Mouse (Mus musculus): ENCODE measurements around the gene Kcnj9. TPM values are rescaled to one million over a fixed set of nuclear protein-coding genes. Genes with fewer than 3 reads are reported as not detected.
A peak's percentile ranks its signal among the peaks of the same experiment; 100 is the strongest.

Gene Kcnj9
- total RNA-seq, 2 experiments from 2014 or later: not detected

- no peak for DNase-seq (ENCODE audit: low spot score in 2 of 2)
Observed at GRCm38 (mm10) chr1:172335804-172336203, 6.7 kb upstream of the Kcnj9 start.

DNA sequence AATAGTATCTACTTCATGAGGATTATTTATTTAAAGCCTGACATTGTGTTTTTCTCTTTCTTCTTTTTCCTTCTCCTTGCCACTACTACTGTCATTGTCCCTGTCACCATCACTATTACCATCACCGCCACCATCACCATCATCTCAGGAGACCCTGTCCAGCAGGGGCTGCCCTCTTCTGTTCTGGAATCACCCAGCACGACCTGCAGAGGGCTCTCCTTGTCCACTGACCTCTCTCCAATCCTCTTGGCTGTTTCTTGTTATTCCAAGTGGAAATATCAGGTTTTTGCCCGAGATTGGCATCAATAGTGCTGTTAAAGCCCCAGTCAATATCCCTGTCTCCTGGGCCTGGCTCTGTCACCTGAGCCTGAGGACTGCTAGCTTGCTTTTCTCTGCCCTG is 4.4 kb upstream of the Kcnj9 start:
- DNase-seq (ENCODE audit: low spot score in 2 of 2): no peak

DNA sequence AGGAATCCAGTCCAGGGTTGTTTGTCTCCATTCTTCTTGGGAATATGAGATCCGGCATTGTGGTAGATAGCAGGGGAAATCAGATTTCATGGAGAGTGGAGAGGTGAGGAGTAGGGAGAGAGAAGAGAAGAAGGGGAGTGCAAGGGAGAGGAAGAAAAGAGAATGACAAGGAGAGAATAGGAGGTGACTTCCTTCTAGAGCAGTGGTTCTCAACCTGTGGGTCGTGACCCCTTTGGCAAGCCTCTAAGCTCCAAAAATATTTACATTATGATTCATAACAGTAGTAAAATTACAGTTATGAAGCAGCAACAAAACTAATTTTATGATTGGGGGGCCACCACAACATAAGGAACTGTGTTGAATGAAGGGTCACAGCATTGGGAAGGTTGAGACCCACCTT is 3.8 kb upstream of the Kcnj9 start:
- no peak for DNase-seq (ENCODE audit: low spot score in 2 of 2)

DNA sequence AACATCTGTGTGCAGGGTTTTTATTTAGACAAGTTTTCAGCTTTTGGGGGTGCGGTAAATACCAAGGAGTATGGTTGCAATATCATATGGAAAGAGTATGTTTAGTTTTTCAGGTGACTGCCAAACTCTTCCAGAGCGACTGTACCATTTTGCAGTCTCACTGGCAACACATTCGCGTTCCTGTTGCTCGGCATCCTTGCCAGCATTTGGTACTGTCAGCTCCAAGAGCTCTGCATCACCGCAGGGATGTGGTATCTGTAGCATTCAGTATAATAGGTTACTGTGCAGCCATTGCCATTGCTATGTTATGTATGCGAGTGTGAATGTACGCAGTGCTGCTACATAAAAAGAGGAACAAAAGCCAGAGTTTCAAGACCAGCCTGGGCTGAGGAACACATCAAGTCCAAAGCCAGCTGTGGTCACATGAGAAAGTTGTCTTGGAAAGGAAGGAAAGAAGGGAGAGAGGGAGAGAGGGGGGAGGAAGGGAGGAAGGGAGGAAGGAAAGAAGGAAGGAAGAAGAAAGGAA is 2.4 kb upstream of the Kcnj9 start:
- DNase-seq (ENCODE audit: low spot score in 2 of 2): no peak

GRCm38 (mm10) chr1:172329616-172330015 is 498 bp upstream of the Kcnj9 start:
- no peak for DNase-seq (ENCODE audit: low spot score in 2 of 2)

DNA sequence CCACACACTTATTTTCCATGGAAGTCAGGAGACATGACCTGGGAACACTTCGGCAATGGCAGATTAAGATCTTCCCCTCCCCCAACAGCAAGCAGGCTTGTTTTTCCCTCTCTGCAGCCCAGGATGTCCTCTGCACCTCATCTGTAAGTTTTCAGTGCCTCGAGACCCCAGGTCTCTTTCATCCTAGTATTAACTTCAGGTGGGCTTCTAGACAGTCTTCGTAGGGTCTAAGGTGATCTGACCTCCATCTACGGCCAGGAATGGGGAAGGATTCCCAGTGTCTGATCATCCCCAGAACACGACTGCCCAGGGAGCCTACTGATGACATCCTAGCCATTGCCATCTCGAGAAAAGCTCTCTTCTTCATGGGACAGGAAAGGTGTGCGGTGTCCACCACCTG is 657 bp downstream of the Kcnj9 start:
- no peak for DNase-seq (ENCODE audit: low spot score in 2 of 2)

DNA sequence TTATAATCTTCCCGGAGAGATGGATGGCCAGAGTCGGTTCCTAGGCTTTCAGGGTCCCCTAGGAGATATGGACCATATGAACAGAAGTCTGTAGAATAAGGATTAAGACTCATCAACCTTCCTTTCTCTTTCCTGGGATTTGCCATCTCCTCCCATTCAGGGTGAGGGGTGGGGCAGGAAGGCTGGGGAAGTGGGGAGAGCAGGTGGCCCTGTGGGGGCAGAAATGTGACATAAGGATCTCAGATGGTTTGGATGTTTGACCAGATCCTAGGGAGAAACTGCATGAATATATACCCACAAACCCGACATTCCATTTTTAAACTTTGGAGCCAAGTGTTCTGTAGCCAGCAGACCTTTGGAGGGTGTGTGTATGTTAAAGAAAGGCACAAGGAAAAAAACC is 1.1 kb downstream of the Kcnj9 start:
- no peak for DNase-seq (ENCODE audit: low spot score in 2 of 2)

DNA sequence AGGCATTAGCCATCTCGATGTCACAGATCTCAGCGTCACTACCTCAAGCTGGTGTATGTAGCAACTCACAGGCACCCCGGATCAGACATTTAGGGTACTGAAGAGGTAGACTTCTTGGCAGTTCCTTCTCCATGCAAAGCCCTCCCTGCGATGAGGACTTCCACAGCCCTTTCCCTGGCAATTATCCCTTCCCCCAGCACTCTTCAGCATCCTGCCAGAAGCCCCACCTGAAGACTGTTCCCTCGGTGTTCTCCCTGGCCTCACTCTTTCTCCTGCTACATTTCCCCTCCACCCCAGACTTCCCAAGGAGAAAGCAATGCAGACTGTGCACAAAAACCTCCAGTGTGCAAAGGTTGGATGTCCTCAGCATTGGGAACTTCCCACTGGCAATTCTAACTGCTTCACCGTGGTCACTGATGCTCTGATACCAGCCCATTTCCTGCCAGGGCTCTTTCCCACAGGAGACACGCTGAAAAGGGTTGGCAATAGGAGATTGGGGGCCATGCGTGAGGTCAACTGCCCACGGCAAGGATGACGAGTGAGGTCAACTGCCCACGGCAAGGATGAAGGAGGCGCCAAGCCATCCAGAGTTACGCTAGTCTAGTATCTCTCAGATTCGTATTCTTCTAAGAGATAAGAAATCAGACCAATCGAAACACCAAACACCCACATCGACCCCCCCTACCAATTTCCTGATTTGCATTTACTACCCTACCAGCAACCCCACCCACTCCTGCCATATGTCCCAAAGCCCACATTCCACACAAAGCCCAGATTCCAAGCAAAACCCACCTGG is 1.7 kb downstream of the Kcnj9 start:
- no peak for DNase-seq (ENCODE audit: low spot score in 2 of 2)

GRCm38 (mm10) chr1:172326684-172327083 is 2.4 kb downstream of the Kcnj9 start:
- DNase-seq (ENCODE audit: low spot score in 2 of 2): no peak

- DNase-seq (ENCODE audit: low spot score in 2 of 2): no peak
Observed at GRCm38 (mm10) chr1:172325680-172326535, 3.2 kb downstream of the Kcnj9 start.

- DNase-seq (ENCODE audit: low spot score in 2 of 2): peak in 1 of 2 experiments; percentile 75
Observed at GRCm38 (mm10) chr1:172324725-172325124, 4.4 kb downstream of the Kcnj9 start.

DNA sequence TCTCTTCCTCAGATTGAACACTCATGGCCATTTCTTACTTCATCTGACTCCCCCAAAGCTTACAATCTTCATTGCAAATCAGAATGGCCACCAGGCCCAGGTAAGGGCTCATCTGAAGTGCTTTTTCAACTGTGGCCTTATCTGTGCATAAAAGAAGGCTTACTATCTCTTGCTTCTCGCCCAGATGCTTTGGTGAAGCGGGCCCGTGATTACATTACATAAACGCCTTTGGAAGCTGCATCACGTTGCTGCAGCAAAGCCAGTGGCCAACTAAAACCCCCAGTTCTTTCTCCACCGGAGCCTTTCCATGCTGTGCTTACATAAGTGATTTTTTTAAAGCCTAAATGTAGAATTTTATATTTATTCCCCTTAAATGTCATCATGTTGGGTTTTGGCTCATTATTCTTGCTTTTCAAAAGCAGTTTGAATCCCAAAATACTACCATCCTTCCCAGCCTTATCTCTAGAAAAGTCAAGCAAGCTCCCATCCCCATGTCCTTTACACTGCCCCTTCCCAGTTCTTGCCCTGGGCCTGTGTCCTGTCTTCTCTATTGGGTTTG is 5.2 kb downstream of the Kcnj9 start:
- DNase-seq (ENCODE audit: low spot score in 2 of 2): no peak

- DNase-seq (ENCODE audit: low spot score in 2 of 2): no peak
Observed at GRCm38 (mm10) chr1:172323298-172323697, 5.8 kb downstream of the Kcnj9 start.

DNA sequence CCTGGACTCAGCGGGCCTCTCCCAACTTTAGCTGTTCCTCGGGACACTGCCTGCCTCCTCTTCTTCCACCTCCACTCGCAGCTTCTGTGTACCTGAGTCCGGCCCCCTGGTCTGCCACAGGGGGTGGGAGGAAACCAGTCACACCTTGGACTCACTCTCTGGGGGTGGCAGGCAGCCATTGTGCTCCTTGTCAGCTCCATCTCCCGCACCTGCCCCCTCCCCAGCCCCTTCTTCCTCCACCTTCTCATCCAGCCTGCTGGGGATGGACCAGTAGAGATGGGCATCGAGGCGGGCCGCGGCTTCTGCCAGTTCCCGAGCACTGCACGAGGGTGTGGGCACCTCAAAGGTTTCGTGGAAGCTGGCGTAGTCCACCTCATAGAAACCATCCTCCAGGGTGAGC is 6.4 kb downstream of the Kcnj9 start:
- DNase-seq (ENCODE audit: low spot score in 2 of 2): no peak

DNA sequence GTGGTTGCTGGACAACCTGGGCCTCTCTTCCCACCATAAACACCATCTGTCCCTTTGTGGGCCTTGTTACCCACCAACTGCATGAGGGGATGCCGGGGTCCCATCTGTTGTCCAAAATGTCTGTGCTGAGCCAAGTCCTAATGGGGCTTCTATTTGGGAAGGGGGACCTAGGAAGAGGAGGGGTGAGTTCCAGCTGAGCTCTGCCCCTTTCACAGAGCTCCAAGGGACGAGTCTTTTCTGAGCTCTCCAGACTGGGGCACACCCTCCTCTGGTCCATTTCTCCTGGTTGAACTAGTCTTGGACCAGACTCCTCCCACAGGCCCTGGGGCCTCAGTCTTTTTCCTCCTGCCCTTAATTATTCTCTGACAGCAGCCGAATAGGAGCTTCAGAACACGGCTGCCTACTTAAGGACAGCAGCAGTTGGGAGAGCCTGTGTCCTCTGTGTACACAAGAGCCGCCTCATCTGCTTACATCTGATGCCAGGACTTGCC is 9.2 kb downstream of the Kcnj9 start:
- DNase-seq (ENCODE audit: low spot score in 2 of 2): no peak

- DNase-seq (ENCODE audit: low spot score in 2 of 2): no peak
Observed at GRCm38 (mm10) chr1:172319346-172319745, 9.8 kb downstream of the Kcnj9 start.

- DNase-seq (ENCODE audit: low spot score in 2 of 2): no peak
Observed at GRCm38 (mm10) chr1:172318424-172319035, 10.6 kb downstream of the Kcnj9 start.

GRCm38 (mm10) chr1:172317946-172318345 is 11.2 kb downstream of the Kcnj9 start:
- DNase-seq (ENCODE audit: low spot score in 2 of 2): no peak

DNA sequence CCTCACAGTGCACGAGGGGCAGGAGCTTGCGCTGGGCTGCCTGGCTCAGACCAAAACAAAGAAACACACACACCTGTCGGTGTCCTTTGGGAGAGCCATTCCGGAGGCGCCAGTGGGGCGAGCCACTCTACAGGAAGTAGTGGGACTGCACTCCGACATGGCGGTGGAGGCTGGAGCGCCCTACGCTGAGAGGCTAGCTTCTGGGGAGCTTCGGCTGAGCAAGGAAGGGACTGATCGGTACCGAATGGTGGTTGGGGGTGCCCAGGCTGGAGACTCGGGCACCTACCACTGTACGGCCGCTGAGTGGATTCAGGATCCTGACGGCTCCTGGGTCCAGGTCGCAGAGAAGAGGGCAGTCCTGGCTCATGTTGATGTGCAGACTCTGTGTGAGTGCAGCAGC is 11.7 kb downstream of the Kcnj9 start:
- no peak for DNase-seq (ENCODE audit: low spot score in 2 of 2)

DNA sequence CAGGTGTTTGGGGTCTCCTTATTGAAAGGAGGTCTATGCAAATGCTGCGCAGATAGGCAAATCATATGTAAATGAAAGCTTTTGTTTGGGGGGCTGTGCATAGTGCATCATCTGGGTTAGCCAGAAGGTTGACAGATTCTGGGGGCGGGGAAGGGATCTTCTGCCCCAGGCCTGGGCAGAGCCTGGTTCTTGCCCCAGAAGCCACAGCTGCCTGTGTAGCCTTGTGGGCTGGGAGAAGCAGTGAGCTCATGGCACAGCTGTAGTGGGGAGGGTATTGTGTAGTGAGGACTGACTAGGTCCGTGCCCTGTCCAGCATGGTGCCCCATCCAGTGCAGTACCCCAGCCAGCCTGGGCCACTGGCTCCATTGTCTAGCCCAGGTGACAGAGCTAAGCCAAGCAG is 14.2 kb downstream of the Kcnj9 start:
- DNase-seq (ENCODE audit: low spot score in 2 of 2): no peak

Measured in gastrocnemius, postnatal 4 days (tissue).